Comparison of ENCODE assay signal across 16 mouse cellular contexts in genomic region chr14:106225401-106225800, GRCm38 (mm10).
"Had no signal": no experiment of that assay in that cellular context is flagged by ENCODE, and none has a peak within 500 bp of the region (broad histone marks: within the 10 kb centered on the region; RNA-seq: fewer than 3 reads in every experiment).

No protein-coding gene starts in this region.

- H3K27ac ChIP-seq: neural tube, embryonic 13.5 days; neural tube, embryonic 15.5 days; stomach, embryonic 15.5 days; stomach, postnatal 0 days had no signal

- H3K9ac ChIP-seq: neural tube, embryonic 13.5 days; neural tube, embryonic 15.5 days; stomach, embryonic 15.5 days had no signal

- DNase-seq: retina, postnatal 1 day; right cerebral cortex, adult 18-20 months; right cerebral cortex, postnatal 14 days; right cerebral cortex, postnatal 25 days; right cerebral cortex, postnatal 4 days; spleen, adult 18-20 months; thymus, adult 18-20 months; thymus, adult 2 months; thymus, postnatal 14 days; thymus, postnatal 25 days; thymus, postnatal 36 days; thymus, postnatal 4 days had no signal

- H3K4me2 ChIP-seq: neural tube, embryonic 13.5 days; neural tube, embryonic 15.5 days; stomach, embryonic 15.5 days had no signal

- H3K36me3 ChIP-seq: neural tube, embryonic 13.5 days; neural tube, embryonic 15.5 days; stomach, embryonic 15.5 days had no signal

- H3K4me3 ChIP-seq: neural tube, embryonic 13.5 days; neural tube, embryonic 15.5 days; stomach, embryonic 15.5 days had no signal

- H3K27me3 ChIP-seq: neural tube, embryonic 13.5 days; neural tube, embryonic 15.5 days; stomach, embryonic 15.5 days had no signal

- H3K4me1 ChIP-seq: neural tube, embryonic 13.5 days; neural tube, embryonic 15.5 days; stomach, embryonic 15.5 days had no signal

- H3K9me3 ChIP-seq: neural tube, embryonic 13.5 days; neural tube, embryonic 15.5 days; stomach, embryonic 15.5 days had no signal
